Mouse (Mus musculus): Measurements from ENCODE around the gene Dip2a. TPM values are rescaled to one million over a fixed set of nuclear protein-coding genes. Genes with fewer than 3 reads are reported as not detected.

The Dip2a gene
- polyA plus RNA-seq, 1 experiment from 2014 or later: 5.0 TPM

GRCm38 (mm10) chr10:76326304-76327006 is 18.6 kb downstream of the Dip2a start:
- 72% methylated on average over 6 of the region's 6 CpGs for WGBS
- Histone ChIP-seq H3K4me3 (ENCODE audit: low read depth, low read length) (no peak overlapping the region), H3K9me3 (ENCODE audit: control insufficient read depth) (no peaks in the 10 kb centered on the region), H3K4me1 (replicated peaks; ENCODE audit: control insufficient read depth, insufficient read depth, low read length) (no peaks in the 10 kb centered on the region), H3K9ac (ENCODE audit: low read depth, low read length) (no peak overlapping the region), H3K27ac (ENCODE audit: low read depth, low read length) (no peak overlapping the region), H3K4me2 (replicated peaks; ENCODE audit: low read depth) (no peak overlapping the region), H3K27me3 (replicated peaks; ENCODE audit: control insufficient read depth, insufficient read depth, low read length) (no peaks in the 10 kb centered on the region), H3K36me3 (ENCODE audit: control insufficient read depth, insufficient read depth) (no peaks in the 10 kb centered on the region)
- TF ChIP-seq CTCF (IDR thresholded peaks at IDR 0.05; ENCODE audit: low read depth): peak; percentile 73
- 0 out of 2 replicates have a peak, but pooled peaks have one; percentile 36 for ATAC-seq

GRCm38 (mm10) chr10:76317623-76318022 is 27.5 kb downstream of the Dip2a start:
- Histone ChIP-seq H3K4me1 (replicated peaks; ENCODE audit: control insufficient read depth, insufficient read depth, low read length) (no peaks in the 10 kb centered on the region), H3K27me3 (replicated peaks; ENCODE audit: control insufficient read depth, insufficient read depth, low read length) (no peaks in the 10 kb centered on the region), H3K4me3 (ENCODE audit: low read depth, low read length) (no peak overlapping the region), H3K4me2 (replicated peaks; ENCODE audit: low read depth) (no peak overlapping the region), H3K9me3 (ENCODE audit: control insufficient read depth) (no peaks in the 10 kb centered on the region), H3K9ac (ENCODE audit: low read depth, low read length) (no peak overlapping the region), H3K36me3 (ENCODE audit: control insufficient read depth, insufficient read depth) (peaks cover 46% of the 10 kb centered on the region), H3K27ac (ENCODE audit: low read depth, low read length) (no peak overlapping the region)
- 81% methylated on average over 12 of the region's 12 CpGs for WGBS
- ATAC-seq: no peak
- no peak for TF ChIP-seq CTCF (IDR thresholded peaks at IDR 0.05; ENCODE audit: low read depth)

- Histone ChIP-seq H3K36me3 (ENCODE audit: control insufficient read depth, insufficient read depth) (peaks cover 52% of the 10 kb centered on the region), H3K27ac (ENCODE audit: low read depth, low read length) (no peak overlapping the region), H3K27me3 (replicated peaks; ENCODE audit: control insufficient read depth, insufficient read depth, low read length) (no peaks in the 10 kb centered on the region), H3K4me3 (ENCODE audit: low read depth, low read length) (no peak overlapping the region), H3K9me3 (ENCODE audit: control insufficient read depth) (no peaks in the 10 kb centered on the region), H3K4me2 (replicated peaks; ENCODE audit: low read depth) (no peak overlapping the region), H3K9ac (ENCODE audit: low read depth, low read length) (no peak overlapping the region), H3K4me1 (replicated peaks; ENCODE audit: control insufficient read depth, insufficient read depth, low read length) (no peaks in the 10 kb centered on the region)
- 86% methylated on average over 7 of the region's 7 CpGs for WGBS
- no peak for TF ChIP-seq CTCF (IDR thresholded peaks at IDR 0.05; ENCODE audit: low read depth)
- ATAC-seq: no peak
Measured at GRCm38 (mm10) chr10:76316194-76316593, 28.9 kb downstream of the Dip2a start.

GRCm38 (mm10) chr10:76306738-76307137 is 38.4 kb downstream of the Dip2a start:
- Histone ChIP-seq H3K4me1 (replicated peaks; ENCODE audit: control insufficient read depth, insufficient read depth, low read length) (no peaks in the 10 kb centered on the region), H3K4me2 (replicated peaks; ENCODE audit: low read depth) (no peak overlapping the region), H3K27me3 (replicated peaks; ENCODE audit: control insufficient read depth, insufficient read depth, low read length) (no peaks in the 10 kb centered on the region), H3K9ac (ENCODE audit: low read depth, low read length) (no peak overlapping the region), H3K9me3 (ENCODE audit: control insufficient read depth) (no peaks in the 10 kb centered on the region), H3K4me3 (ENCODE audit: low read depth, low read length) (no peak overlapping the region), H3K27ac (ENCODE audit: low read depth, low read length) (no peak overlapping the region), H3K36me3 (ENCODE audit: control insufficient read depth, insufficient read depth) (peaks cover 45% of the 10 kb centered on the region)
- no peak for TF ChIP-seq CTCF (IDR thresholded peaks at IDR 0.05; ENCODE audit: low read depth)
- WGBS: 86% methylated on average over 9 of the region's 9 CpGs
- no peak for ATAC-seq

- H3K27ac ChIP-seq (ENCODE audit: low read depth, low read length): no peak overlapping the region
- peaks cover 75% of the 10 kb centered on the region for H3K36me3 ChIP-seq (ENCODE audit: control insufficient read depth, insufficient read depth)
- no peak overlapping the region for H3K4me3 ChIP-seq (ENCODE audit: low read depth, low read length)
- ATAC-seq: no peak
- TF ChIP-seq CTCF (IDR thresholded peaks at IDR 0.05; ENCODE audit: low read depth): no peak
- no peaks in the 10 kb centered on the region for H3K9me3 ChIP-seq (ENCODE audit: control insufficient read depth)
- H3K27me3 ChIP-seq (replicated peaks; ENCODE audit: control insufficient read depth, insufficient read depth, low read length): no peaks in the 10 kb centered on the region
- H3K4me1 ChIP-seq (replicated peaks; ENCODE audit: control insufficient read depth, insufficient read depth, low read length): no peaks in the 10 kb centered on the region
- no peak overlapping the region for H3K9ac ChIP-seq (ENCODE audit: low read depth, low read length)
- 88% methylated on average over 5 of the region's 5 CpGs for WGBS
- no peak overlapping the region for H3K4me2 ChIP-seq (replicated peaks; ENCODE audit: low read depth)
Measured at GRCm38 (mm10) chr10:76300133-76300532, 45.0 kb downstream of the Dip2a start.

- no peak for TF ChIP-seq CTCF (IDR thresholded peaks at IDR 0.05; ENCODE audit: low read depth)
- Histone ChIP-seq H3K9ac (ENCODE audit: low read depth, low read length) (no peak overlapping the region), H3K4me3 (ENCODE audit: low read depth, low read length) (no peak overlapping the region), H3K27ac (ENCODE audit: low read depth, low read length) (no peak overlapping the region), H3K4me1 (replicated peaks; ENCODE audit: control insufficient read depth, insufficient read depth, low read length) (no peaks in the 10 kb centered on the region), H3K27me3 (replicated peaks; ENCODE audit: control insufficient read depth, insufficient read depth, low read length) (no peaks in the 10 kb centered on the region), H3K9me3 (ENCODE audit: control insufficient read depth) (no peaks in the 10 kb centered on the region), H3K36me3 (ENCODE audit: control insufficient read depth, insufficient read depth) (peaks cover 88% of the 10 kb centered on the region), H3K4me2 (replicated peaks; ENCODE audit: low read depth) (no peak overlapping the region)
- 91% methylated on average over 4 of the region's 4 CpGs for WGBS
- ATAC-seq: no peak
Measured at GRCm38 (mm10) chr10:76293222-76293621, 51.9 kb downstream of the Dip2a start.
